Comparison of ENCODE assay signal across 28 mouse cellular contexts in genomic region chr2:137847901-137848300, GRCm38 (mm10).
"Had no signal": no experiment of that assay in that cellular context is flagged by ENCODE, and none has a peak within 500 bp of the region (broad histone marks: within the 10 kb centered on the region; RNA-seq: fewer than 3 reads in every experiment).

No protein-coding gene starts in this region.

- H3K4me3 ChIP-seq: embryonic facial prominence, embryonic 10.5 days; embryonic facial prominence, embryonic 12.5 days; embryonic facial prominence, embryonic 13.5 days; embryonic facial prominence, embryonic 15.5 days; erythroblast, embryonic 14.5 days; forebrain, embryonic 10.5 days; forebrain, embryonic 12.5 days; forebrain, embryonic 13.5 days; forebrain, embryonic 15.5 days; gastrocnemius, adult 2 months had no signal

- H3K9me3 ChIP-seq: embryonic facial prominence, embryonic 10.5 days; embryonic facial prominence, embryonic 12.5 days; embryonic facial prominence, embryonic 13.5 days; embryonic facial prominence, embryonic 15.5 days; forebrain, embryonic 10.5 days; forebrain, embryonic 12.5 days; forebrain, embryonic 13.5 days; forebrain, embryonic 15.5 days had no signal

- DNase-seq: cerebellum, adult 18-20 months; cerebellum, adult 2 months; cerebellum, adult 8-10 months; cerebellum, adult 9-10 months; cerebellum, adult 9-11 months; cerebellum, postnatal 10 days; cerebellum, postnatal 14 days; cerebellum, postnatal 25 days; cerebellum, postnatal 36 days; embryo, embryonic 11 days; forebrain, postnatal 0 days; gastrocnemius, adult 2 months; gastrocnemius, postnatal 10 days; gastrocnemius, postnatal 14 days; gastrocnemius, postnatal 25 days; gastrocnemius, postnatal 36 days; heart, adult 11 months had no signal

- H3K36me3 ChIP-seq: embryonic facial prominence, embryonic 10.5 days; embryonic facial prominence, embryonic 12.5 days; embryonic facial prominence, embryonic 13.5 days; embryonic facial prominence, embryonic 15.5 days; forebrain, embryonic 10.5 days; forebrain, embryonic 12.5 days; forebrain, embryonic 15.5 days had no signal

- H3K27ac ChIP-seq: embryonic facial prominence, embryonic 10.5 days; embryonic facial prominence, embryonic 12.5 days; embryonic facial prominence, embryonic 13.5 days; embryonic facial prominence, embryonic 15.5 days; forebrain, embryonic 10.5 days; forebrain, embryonic 12.5 days; forebrain, embryonic 13.5 days; forebrain, embryonic 15.5 days; gastrocnemius, adult 2 months had no signal

- ATAC-seq: forebrain, embryonic 13.5 days; forebrain, embryonic 14.5 days; forebrain, embryonic 15.5 days; forebrain, embryonic 16.5 days; forebrain, postnatal 0 days had no signal

- H3K4me2 ChIP-seq: embryonic facial prominence, embryonic 12.5 days; embryonic facial prominence, embryonic 13.5 days; embryonic facial prominence, embryonic 15.5 days; forebrain, embryonic 12.5 days; forebrain, embryonic 13.5 days; forebrain, embryonic 15.5 days had no signal

- H3K4me1 ChIP-seq: embryonic facial prominence, embryonic 10.5 days; embryonic facial prominence, embryonic 12.5 days; embryonic facial prominence, embryonic 13.5 days; embryonic facial prominence, embryonic 15.5 days; forebrain, embryonic 10.5 days; forebrain, embryonic 12.5 days; forebrain, embryonic 13.5 days; forebrain, embryonic 15.5 days had no signal

- H3K27me3 ChIP-seq: embryonic facial prominence, embryonic 12.5 days; embryonic facial prominence, embryonic 13.5 days; embryonic facial prominence, embryonic 15.5 days; forebrain, embryonic 12.5 days; forebrain, embryonic 13.5 days; forebrain, embryonic 15.5 days had no signal

- H3K9ac ChIP-seq: embryonic facial prominence, embryonic 12.5 days; embryonic facial prominence, embryonic 13.5 days; embryonic facial prominence, embryonic 15.5 days; forebrain, embryonic 12.5 days; forebrain, embryonic 13.5 days; forebrain, embryonic 15.5 days; forebrain, postnatal 0 days had no signal
